Mouse (Mus musculus) naive thymus-derived CD4-positive, alpha-beta T cell, adult 2 months (primary cell): ENCODE results near the gene Nup210l.

Source experiments
- DNase-seq: peaks from one replicate; pipeline ENCODE4 v3.0.0-alpha.2; 2011; ENCODE audit warnings: low read depth

The Nup210l gene

GRCm38 (mm10) chr3:90159757-90160156 lies 55.8 kb downstream of the Nup210l start:
- no peak for DNase-seq

GRCm38 (mm10) chr3:90161541-90161940 lies 57.6 kb downstream of the Nup210l start:
- no peak for DNase-seq

GRCm38 (mm10) chr3:90179566-90179965 lies 75.6 kb downstream of the Nup210l start:
- DNase-seq: no peak

GRCm38 (mm10) chr3:90183581-90183980 lies 79.6 kb downstream of the Nup210l start:
- no peak for DNase-seq

GRCm38 (mm10) chr3:90190859-90191510 lies 87.1 kb downstream of the Nup210l start:
- no peak for DNase-seq

- DNase-seq: no peak
Measured at GRCm38 (mm10) chr3:90194759-90195158, 90.8 kb downstream of the Nup210l start.

GRCm38 (mm10) chr3:90195644-90196043 lies 91.7 kb downstream of the Nup210l start:
- no peak for DNase-seq

GRCm38 (mm10) chr3:90197548-90197947 lies 93.6 kb downstream of the Nup210l start:
- no peak for DNase-seq

GRCm38 (mm10) chr3:90202884-90203283 lies 99.0 kb downstream of the Nup210l start:
- no peak for DNase-seq

GRCm38 (mm10) chr3:90203619-90204018 lies 99.7 kb downstream of the Nup210l start:
- DNase-seq: no peak

- no peak for DNase-seq
Measured at GRCm38 (mm10) chr3:90204582-90204981, 100.7 kb downstream of the Nup210l start.

GRCm38 (mm10) chr3:90208662-90209061 lies 104.7 kb downstream of the Nup210l start:
- no peak for DNase-seq

GRCm38 (mm10) chr3:90209908-90210566 lies 106.1 kb downstream of the Nup210l start:
- DNase-seq: peak; percentile 17

- DNase-seq: peak; percentile 61
Measured at GRCm38 (mm10) chr3:90211475-90212398, 107.8 kb downstream of the Nup210l start.

- peak; percentile 33 for DNase-seq
Measured at GRCm38 (mm10) chr3:90212723-90213122, 108.8 kb downstream of the Nup210l start.

GRCm38 (mm10) chr3:90213377-90213866 lies 109.5 kb downstream of the Nup210l start, which contains the start of the genes Rps27 and Rab13:
TSS of gene Rps27 (minus strand) at chr3:90213651.
TSS of gene Rab13 (plus strand) at chr3:90213695.
- peak; percentile 97 for DNase-seq

GRCm38 (mm10) chr3:90213956-90214684 lies 110.2 kb downstream of the Nup210l start:
- DNase-seq: no peak

- peak; percentile 44 for DNase-seq
Measured at GRCm38 (mm10) chr3:90215825-90216380, 112.0 kb downstream of the Nup210l start.

- peak; percentile 80 for DNase-seq
Measured at GRCm38 (mm10) chr3:90220088-90220487, 116.2 kb downstream of the Nup210l start.

- DNase-seq: no peak
Measured at GRCm38 (mm10) chr3:90220531-90220951, 116.6 kb downstream of the Nup210l start.

GRCm38 (mm10) chr3:90221123-90221522 lies 117.2 kb downstream of the Nup210l start:
- DNase-seq: no peak
